ENCODE assay signal across 8 mouse cellular contexts in genomic region chr2:92883039-92883911, GRCm38 (mm10). TPM values are rescaled to one million over a fixed set of nuclear protein-coding genes. Genes with fewer than 3 reads are reported as not detected.
DNase-seq lines count a peak whose midpoint lies in the region; ATAC-seq lines count a peak whose summit lies in the region.

No protein-coding gene starts in this region.

- no peaks in the 10 kb centered on the region for H3K36me3 ChIP-seq in intestine, embryonic 16.5 days (ENCODE audit: control insufficient read depth, insufficient read depth, low read length)
- H3K36me3 ChIP-seq in midbrain, embryonic 14.5 days (ENCODE audit: control insufficient read depth, insufficient read depth, low read length) = no peaks in the 10 kb centered on the region
- no peaks in the 10 kb centered on the region for H3K36me3 ChIP-seq in splenic B cell, adult 2 months (ENCODE audit: control insufficient read depth, insufficient read depth, low read length, poor library complexity, severe bottlenecking)

- H3K4me2 ChIP-seq in intestine, embryonic 16.5 days (ENCODE audit: low read depth, low read length) = no peak overlapping the region
- H3K4me2 ChIP-seq in midbrain, embryonic 14.5 days (ENCODE audit: low read length) = peak overlapping the region; percentile 16

- intact Hi-C loops in left cerebral cortex, postnatal 14 days (cut with DNase I) = loop anchor here (5.0 to 10.0 kb wide), 2 partner anchors 179 to 532 kb away; no protein-coding TSS in a partner anchor

- ATAC-seq in intestine, embryonic 16.5 days = peak; percentile 26; the same call in 1 of the 2 replicates
- peak; percentile 50 for ATAC-seq in midbrain, embryonic 14.5 days (ENCODE audit: low FRiP score, low TSS enrichment)

- DNase-seq in heart, adult 18-20 months = peak; percentile 33 to 69
- no peak for DNase-seq in heart, adult 11 months
- peak; percentile 82 to 85 for DNase-seq in cerebellum, postnatal 10 days
- DNase-seq in frontal cortex, postnatal 25 days (ENCODE audit: low spot score in 2 of 2) = peak; percentile 40 to 64
- DNase-seq in left cerebral cortex, postnatal 14 days (ENCODE audit: low spot score in 2 of 2) = peak; percentile 79 to 84
- DNase-seq in midbrain, embryonic 14.5 days = peak; percentile 91
- peak; percentile 61 for DNase-seq in splenic B cell, adult 2 months (ENCODE audit: low read depth, low spot score)

- WGBS in intestine, embryonic 16.5 days = 7% methylated on average over 15 of the region's 15 CpGs
- WGBS in midbrain, embryonic 14.5 days = 4% methylated on average over 15 of the region's 15 CpGs

- 0 out of 2 replicates have a peak, but pooled peaks cover 3% of the 10 kb centered on the region for H3K27me3 ChIP-seq in intestine, embryonic 16.5 days (replicated peaks; ENCODE audit: control insufficient read depth, insufficient read depth, low read length)
- H3K27me3 ChIP-seq in midbrain, embryonic 14.5 days (ENCODE audit: control insufficient read depth, insufficient read depth, low read length) = no peaks in the 10 kb centered on the region
- no peaks in the 10 kb centered on the region for H3K27me3 ChIP-seq in splenic B cell, adult 2 months (ENCODE audit: control insufficient read depth, insufficient read depth, low read length, poor library complexity, severe bottlenecking)

- H3K27ac ChIP-seq in intestine, embryonic 16.5 days (ENCODE audit: low read length) = no peak overlapping the region
- H3K27ac ChIP-seq in midbrain, embryonic 14.5 days (replicated peaks; ENCODE audit: low read depth, low read length) = no peak overlapping the region

- H3K4me1 ChIP-seq in intestine, embryonic 16.5 days (ENCODE audit: control insufficient read depth, insufficient read depth, low read length) = no peaks in the 10 kb centered on the region; the same call in 1 of the 2 replicates
- peaks cover 7% of the 10 kb centered on the region for H3K4me1 ChIP-seq in midbrain, embryonic 14.5 days (ENCODE audit: control insufficient read depth, insufficient read depth, low read length)

- no peak overlapping the region for H3K4me3 ChIP-seq in intestine, embryonic 16.5 days (ENCODE audit: low read length)
- H3K4me3 ChIP-seq in midbrain, embryonic 14.5 days (replicated peaks; ENCODE audit: low read depth, low read length) = no peak overlapping the region

- H3K9me3 ChIP-seq in intestine, embryonic 16.5 days (ENCODE audit: control insufficient read depth, low read length) = no peaks in the 10 kb centered on the region
- no peaks in the 10 kb centered on the region for H3K9me3 ChIP-seq in midbrain, embryonic 14.5 days (ENCODE audit: control insufficient read depth, low read length)

- no peak overlapping the region for H3K9ac ChIP-seq in intestine, embryonic 16.5 days (ENCODE audit: low read depth, low read length)
- no peak overlapping the region for H3K9ac ChIP-seq in midbrain, embryonic 14.5 days (replicated peaks; ENCODE audit: low read length)

RNA-seq across cellular contexts. Expression of gene Syt13, which starts 31.6 kb away (rescaled TPM):
- under 1 TPM; 0.32 to 0.75 TPM for total RNA-seq in heart, adult 18-20 months (2021)
- polyA plus RNA-seq in intestine, embryonic 16.5 days (2015; fragmentation: Nextera tagmentation; extraction: Ambion mirVana) = 5.4 and 6.9 TPM in 2 replicates
- 100 to 1,000 TPM; 161 to 170 TPM for total RNA-seq in left cerebral cortex, postnatal 14 days (2021)
- 44.9 and 48.9 TPM in 2 replicates for polyA plus RNA-seq in midbrain, embryonic 14.5 days (2014; fragmentation: Nextera tagmentation; extraction: Ambion mirVana)

Comparison
In these comparisons a context has a peak if more than half of its experiments do, and no peak if none do; other contexts are left out.
1. RNA of gene Syt13, which starts 31.6 kb away (total RNA-seq): 161 to 170 TPM in left cerebral cortex, postnatal 14 days; 0.32 to 0.75 TPM in heart, adult 18-20 months; every median in the first group is over 10 times any median in the second.